Mouse (Mus musculus) adipocyte (in vitro differentiated cells): Measurements from ENCODE around the gene Henmt1.

Experiments used
- DNase-seq: peaks from one replicate; pipeline ENCODE4 v3.0.0-alpha.2; 2016; ENCODE audit warnings: low spot score

Henmt1 gene

DNA sequence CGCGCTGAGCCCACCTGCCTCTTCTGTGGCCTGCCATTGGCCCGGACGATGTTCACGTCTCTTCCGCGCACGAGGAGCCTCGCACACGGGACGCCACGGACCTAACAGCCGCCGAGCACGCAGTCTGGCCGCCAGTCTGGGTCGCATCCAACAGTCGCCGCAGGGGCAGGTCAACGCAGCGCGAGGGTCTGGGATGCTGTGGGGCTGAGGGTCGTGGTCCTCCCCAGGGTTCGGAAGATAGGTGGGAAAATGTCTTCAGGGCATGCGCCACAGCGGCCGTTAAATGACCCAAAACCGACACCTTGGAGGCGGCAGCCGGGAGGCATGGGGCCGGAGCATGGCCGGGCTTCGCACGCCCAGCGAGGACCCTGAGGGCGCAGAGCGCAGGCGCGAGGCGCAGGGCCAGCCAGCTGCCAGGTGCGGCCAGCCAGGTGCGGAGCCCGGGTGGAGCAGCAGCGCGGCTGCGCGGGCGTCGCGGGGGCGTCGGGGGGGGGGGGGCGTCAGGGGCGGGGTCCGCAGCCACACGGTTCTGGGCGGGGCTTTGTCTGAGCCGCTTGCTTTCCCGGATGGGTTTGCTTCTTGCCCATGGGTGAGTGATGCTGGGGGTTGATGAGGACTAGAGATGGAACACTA lies 444 bp downstream of the Henmt1 start, which contains the start of gene Gm9857:
Gene Gm9857 (minus strand): TSS at position 445 of the 633 bp plus-strand sequence.
- DNase-seq = no peak

DNA sequence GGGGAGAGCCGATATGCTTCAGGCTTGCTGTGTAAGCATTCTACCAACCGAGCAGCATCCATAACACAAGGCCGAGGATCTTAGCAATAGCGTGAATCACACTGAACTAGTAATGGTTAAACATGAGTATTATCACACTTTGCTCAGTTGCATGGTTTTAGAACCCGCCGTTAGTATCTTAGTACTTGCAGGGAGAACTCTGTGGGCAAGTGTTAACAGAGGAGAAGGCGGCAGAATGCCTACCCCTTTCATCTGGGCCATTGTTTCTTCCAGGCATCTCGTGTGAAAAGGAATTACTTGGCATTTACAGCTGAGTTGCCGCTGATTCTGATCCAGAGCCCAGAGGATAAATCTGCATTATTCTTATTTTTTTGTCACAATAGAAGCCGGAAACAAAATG lies 1.3 kb downstream of the Henmt1 start:
- DNase-seq = no peak

DNA sequence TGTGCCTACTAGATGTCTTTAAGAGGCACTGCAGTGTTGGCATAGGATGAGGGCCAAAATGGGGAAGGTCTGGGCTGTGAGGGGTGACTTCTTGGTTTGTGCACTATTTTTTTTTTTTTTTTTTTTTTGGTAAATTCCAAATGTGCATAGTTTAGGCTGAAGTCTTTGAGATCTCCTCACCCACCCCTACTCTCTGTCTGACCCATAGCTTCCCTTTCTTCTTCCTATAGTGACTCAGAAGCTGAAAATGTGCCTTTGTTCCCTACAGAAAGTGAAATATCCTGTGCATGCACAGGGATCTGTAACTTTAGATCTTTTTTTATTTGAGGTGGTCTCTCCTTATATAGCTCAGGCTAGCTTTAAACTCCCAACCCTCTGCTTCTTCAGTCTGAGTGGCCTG lies 18.3 kb downstream of the Henmt1 start:
- DNase-seq = no peak

DNA sequence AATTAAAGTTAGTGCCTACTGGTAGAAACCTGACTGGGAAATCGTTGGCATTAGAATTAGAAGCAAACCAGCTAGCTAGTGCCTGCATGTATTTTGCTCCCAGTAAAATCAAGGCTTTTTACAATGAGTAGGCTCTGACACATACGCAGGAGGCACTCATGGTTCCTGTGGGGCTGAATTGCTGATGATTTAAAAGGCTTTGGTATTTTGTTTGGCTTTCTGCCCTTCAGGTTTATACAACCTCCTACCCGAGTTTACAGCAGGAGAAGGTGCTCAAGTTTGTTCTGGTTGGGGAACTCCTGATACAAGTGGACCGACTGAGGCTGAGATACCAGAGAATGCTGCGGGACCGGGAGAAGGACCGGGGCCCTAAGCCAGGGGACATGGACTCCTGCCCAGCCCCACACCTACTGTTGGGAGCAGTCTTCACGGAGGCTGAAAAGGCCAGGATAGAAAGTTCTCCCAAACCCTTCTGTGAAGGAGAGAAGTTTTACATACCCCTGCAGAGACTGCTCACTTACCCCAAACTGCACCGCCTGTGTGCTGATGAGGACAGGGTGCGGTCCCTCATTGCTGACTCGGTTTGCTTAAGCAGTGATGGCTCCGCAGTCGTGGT lies 20.1 kb downstream of the Henmt1 start:
- DNase-seq = no peak

DNA sequence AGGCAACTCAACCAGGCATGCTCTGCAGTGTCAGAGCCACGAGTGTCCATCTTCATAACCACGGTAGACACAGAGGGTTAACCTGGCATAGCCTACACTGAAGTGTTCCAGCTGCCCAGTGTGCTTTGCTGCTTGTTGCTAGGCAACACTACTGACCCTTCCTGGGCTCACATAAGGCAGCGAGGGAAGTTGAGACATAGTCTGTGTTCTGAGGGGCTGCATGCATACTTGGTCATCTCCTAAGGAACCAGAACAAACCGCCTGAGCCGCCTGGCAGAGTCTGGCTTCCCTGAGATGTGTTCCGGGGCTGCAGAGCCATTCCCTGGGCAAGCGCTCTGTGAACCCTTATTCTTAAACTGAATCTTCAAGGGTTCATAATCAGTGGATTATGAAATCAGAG lies 21.6 kb downstream of the Henmt1 start:
- DNase-seq = no peak

DNA sequence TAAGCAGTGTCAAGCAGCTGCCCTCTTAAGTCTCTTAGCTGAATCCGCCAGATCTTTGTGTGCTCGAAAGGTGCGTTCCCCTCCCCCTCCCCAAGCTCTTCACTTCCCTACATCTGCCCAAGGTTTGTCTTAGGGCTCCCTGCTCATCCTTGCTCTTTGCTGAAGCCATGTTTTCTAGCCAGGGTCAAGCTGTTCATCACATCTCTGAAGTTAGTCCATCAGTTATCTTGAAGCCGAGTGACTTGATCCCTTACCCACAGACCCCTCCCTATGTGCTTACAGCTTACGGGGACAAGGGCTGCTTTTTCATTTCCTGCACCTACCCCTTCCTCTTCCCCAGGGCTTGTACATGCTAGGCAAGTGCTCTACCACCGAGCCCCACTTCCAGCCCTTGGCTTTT lies 22.0 kb downstream of the Henmt1 start:
- DNase-seq = no peak

DNA sequence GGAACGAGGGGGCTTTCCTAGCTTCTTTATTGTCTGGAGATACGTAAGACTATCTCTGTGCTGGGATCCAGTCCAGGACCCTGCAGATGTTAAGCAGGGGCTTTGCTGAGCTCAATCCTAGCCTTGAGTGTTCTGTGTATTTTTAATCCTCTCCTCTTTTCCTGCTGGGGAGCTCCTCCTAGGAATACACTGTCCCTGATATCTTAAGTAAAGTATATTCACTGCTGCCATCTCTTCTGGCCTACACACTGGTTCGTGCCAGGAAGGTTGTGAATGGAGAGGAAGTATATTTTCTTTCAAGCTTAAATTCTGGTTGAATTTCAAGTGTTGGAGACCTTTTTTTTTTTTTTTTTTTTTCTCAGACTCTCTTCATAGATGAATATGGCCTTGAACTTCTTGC lies 23.6 kb downstream of the Henmt1 start:
- no peak for DNase-seq

DNA sequence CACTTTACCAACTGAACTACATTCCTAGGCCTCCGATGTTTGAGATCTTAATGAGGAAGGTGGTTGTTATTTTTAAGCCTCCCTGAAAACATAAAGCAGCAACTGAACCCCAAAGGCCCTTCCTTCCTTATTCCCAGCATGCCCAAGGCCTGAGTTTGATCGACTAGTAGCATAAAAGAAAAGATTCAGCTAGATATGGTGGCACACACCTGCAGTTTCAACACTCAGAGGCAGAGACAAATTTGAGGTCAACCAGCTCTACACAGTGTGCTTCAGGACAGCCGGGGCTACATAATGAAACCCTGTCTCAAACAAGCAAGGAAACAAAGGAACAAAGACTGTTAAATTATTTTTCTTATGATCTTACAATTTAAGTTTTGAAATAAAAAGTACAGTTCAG lies 24.1 kb downstream of the Henmt1 start:
- DNase-seq = no peak

DNA sequence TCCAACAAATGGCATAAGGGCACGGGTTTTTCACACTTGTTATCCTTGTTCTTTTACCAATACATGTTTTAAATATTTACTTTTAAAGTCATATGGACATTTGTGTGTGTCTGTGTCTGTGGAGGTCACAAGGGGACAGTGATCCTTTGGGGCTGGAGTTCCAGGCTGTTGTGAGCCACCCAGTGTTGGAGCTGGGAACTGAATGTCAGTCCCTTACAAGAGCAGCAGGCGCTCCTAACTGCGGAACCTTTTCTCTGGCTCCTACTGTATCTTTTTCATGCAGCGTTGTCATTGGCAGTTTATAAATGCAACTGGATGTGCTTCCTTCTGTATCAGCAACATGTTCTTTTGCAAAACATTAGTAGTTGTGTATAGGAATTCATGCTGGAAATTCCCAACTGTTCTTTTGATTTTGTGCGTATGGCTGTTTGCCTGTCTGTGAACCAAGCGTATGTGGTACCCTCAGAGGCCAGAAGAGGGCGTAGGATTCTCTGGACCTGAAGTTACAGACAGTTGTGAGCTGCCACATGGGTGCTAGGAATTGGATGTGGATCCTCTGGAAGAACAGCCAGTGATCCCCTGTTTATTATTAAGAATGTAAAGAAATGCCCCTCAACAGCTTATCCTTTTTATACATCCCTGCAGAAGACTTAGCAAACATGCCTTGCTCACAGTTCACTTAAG lies 24.8 kb downstream of the Henmt1 start:
- DNase-seq = peak; percentile 53

DNA sequence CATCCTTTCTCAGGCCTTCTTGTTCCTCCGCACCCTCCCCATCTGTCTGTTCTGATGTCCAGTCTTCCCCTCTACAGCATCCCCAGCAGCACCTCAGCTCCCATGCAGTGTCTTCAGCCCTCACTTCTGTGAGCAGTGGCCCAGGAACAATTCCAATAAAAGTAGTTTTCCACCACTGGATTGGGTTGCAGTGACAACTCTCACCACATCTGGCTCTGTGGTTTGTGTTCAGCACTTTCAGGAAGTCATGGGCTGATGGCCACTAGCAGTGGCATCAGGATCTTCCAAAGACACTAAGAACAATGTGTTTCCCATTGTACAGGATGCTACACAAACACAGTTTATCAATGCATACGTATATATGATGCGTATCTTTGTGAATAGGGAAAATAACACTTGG lies 26.4 kb downstream of the Henmt1 start:
- DNase-seq = no peak

DNA sequence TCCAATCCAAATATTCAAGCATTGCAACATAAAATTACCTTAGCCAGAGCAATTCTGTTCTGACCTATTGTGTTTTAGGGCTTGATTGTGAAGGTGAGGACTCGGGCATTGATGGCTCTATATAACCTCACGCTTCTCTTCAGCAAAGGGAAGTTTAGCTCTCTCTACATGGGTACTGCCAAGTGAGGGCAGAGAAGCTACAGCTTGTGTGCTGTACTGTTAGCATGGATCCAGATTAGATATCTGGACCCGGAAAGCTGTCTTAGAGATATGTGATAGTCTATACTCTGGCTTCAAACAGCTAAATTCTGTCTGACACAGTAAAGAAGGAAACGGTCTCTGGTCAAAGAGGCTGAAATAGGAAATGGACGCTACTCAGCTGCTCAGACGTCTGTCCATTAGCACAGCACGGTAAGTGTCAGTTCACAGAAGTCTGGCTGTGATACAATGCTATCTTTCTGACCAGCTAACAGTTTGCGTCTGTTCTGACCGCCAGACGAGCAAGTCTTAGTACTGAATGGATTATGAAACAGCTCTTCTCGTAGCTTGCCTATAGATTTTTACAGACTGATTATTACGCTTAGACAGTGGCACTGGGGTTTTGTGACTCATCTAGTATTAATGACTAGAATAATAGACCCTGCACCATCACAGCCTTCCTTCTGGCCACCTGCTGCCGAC lies 34.4 kb downstream of the Henmt1 start:
- no peak for DNase-seq

DNA sequence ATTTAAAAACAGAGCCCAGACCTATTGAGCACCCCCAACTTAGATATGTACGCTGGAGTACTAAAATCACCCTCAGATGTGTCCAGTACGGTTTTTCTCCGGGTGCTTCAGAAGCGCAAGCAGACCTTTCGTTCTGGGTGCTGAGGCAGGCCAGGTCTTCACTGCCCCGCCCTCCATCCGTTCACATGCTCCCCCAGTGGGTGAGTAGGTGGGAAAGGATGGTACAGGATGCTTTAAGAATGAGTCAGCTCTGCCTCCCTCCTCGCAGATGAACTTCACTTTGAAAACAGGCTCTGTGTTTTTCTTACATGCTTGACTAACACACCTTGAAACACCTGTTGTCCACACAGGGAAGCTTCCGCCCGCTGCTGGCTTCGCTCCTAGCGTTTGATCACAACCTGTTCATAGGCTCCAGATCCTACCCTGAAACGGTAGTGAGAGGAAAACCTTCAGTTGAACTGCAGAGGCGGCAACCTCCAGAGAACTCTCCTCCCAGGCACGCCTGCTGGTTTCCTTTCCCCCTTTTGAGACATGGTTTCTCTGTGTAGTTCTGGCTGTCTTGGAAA lies 35.3 kb downstream of the Henmt1 start:
- DNase-seq = no peak

DNA sequence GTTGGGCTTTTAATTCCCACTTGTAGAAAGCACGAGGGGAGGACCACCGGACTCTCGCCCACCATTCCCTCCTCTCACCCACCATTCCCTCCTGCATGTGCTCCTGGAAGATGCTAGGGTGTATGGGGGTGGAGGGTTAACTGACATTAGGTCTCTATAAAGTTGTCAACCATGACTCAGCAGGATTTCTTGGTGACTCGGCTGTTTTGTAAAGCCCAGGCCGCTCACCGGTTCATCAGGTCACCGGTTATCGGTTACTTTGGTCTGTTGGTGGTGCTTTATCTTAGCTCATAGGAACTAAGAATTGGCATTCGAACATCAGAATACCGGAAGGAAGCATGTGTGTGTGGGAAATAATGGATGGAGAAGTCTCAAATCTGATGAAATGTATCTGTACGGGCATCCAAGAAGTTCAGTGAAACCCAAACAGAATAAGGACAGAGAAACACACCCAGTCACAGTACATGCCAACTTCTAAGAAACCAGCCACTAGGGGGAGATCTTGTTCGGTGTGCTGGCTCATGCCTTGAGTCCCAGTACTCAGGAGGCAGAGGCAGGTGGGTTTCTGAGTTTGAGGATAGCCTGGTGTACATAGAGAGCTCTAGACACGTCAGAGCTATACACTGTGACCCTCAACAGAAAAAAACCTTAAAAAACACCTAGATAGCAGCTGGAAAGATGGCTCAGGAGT lies 37.8 kb downstream of the Henmt1 start:
- peak; percentile 66 for DNase-seq

DNA sequence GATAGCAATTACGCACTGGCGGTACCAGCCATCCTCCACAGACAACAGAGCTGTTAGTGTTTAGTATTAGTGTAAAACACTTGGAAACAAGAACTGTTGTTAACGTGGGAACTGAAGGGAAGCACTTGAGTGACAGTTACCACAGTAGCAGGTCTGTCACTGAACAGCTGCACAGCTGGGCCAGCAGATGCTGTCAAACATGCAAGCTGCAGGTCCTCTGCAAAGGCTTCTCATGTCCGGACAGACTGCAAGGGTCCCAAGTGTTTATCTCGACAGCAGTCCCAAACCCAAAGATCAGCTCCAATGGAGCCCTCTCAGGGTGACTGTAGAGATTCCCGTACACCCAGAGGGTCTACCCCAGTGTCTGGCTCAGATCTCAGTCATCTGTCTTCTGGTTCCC lies 42.3 kb downstream of the Henmt1 start:
- DNase-seq = no peak

DNA sequence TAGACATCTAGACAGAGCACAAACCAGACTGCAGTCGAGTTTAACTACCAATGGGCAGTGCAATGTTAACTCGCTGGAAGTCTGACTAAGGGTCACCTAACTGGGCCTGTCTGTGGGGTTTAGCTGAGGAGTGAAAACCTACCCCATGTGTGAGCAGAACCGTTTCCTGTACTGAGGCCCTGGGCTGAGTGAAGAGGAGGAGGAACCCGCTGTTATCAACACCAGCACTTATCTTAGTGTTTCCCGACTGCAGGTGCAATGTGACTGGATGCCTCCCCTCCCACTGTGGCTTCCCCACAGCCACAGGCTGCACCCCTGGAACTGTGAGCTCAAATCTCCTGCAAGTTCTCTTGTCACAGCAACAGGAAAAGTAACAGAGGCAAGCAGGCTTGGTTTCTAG lies 44.3 kb downstream of the Henmt1 start:
- no peak for DNase-seq

DNA sequence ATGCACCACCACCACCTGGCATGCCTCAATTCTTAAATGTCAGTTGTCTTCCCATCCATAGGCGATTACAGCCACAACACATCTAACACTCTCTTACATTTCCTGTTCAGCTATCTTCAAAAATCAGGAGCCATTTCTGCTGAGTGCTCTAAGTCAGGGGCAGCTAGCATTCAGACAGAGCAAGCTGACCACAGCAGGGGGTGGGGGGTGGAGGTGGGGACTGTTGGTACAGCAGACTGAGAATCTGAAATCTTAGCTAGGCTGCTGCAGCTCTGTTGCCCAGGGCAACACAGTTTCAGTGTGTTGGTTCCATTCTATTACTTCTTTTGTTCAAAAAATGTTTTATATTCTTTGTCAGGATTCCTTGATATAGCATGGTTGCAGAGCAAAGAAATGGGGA lies 46.9 kb downstream of the Henmt1 start:
- no peak for DNase-seq

DNA sequence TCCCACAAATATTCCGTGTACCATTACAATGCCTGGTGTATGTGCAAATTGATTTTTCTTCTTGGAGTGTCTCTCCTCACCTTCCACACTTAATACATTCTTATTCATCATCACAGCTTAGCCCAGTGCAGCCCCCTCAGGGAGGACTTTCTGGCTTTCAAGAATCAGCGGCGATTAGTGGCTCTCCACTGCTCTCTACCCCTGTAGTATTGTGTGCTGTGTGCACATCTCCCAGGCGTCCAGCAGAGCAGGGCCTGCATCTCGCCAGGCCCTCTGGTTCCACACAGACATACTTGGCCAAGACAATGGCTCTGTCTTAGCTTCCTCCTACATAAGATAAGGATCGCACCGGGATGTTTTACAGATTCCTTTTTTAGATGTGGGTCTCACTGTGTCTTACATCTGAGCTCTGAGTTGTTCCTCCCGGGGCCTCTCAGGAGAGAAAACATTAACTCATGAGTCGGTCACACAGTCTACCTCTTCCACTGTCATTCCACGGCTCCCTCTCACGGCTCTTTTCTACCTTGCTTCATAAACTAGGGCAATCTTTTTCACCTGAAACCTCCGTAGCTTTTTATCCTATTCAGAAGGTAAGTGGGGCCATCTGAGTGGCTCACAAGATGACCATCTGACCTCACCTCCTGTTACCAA lies 47.5 kb downstream of the Henmt1 start:
- DNase-seq = no peak

DNA sequence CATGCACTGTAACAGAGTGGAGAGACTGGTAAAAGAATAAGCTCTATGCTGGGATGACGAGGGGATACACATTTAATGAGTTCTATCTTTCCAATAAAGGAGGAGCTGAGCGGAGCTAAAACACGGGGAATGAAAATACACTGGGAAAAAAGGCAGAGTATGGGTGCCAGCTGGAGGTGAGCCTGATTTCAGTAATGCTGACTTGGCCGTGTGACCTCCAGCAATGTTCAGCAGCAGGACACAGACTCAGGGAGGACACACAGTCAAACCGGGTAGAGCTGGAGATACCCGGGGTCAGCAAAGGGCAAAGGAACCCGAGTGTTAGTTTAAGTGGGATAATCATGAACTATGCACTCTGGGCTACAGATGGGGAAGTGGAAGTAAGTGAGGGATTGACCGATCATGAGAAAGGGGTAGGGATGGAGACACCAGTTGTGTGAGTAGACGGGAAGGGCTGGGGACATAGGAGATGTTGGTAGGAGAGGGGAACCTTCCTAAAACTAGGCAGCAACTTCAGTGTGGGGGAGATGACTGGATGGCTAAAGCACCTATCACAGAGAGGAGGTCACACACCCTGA lies 50.4 kb downstream of the Henmt1 start:
- DNase-seq = peak; percentile 35

DNA sequence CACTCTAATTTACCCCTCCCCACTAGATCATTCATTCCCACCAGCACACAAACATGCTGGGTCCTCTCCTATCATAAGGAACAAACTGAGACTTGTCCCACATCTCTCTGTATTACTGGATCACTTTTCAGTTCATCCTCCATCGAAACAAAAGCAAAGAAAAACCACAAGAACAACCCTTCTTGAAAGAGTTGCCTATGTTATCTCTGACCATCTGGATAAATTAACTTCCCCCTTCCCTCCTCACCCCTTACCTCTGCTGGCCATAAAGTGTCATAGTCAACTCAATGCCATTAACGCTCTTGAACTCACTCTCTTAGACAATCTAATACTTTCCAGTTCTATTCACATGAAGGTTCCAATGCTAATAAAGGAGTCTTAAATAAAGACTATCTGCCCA lies 54.8 kb downstream of the Henmt1 start:
- no peak for DNase-seq

DNA sequence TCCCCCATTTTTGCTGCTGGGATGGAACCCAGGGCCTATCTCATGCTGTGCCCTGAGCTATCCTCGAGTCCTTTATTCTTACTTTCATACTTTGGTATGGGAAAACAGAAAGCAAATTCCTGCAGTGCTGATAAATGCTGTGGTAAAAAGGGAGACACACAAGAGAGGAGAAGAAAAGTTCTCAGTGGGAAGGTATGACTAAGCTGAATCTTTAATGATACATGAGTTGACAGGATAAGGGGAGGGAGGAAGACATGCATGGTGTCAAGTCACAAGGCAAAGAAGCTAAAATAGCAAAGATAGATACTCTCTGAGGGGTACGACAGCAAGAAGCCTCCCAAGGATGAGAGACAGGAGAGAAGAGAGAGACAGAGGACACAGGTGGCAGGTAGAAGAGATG lies 55.7 kb downstream of the Henmt1 start:
- DNase-seq = no peak

DNA sequence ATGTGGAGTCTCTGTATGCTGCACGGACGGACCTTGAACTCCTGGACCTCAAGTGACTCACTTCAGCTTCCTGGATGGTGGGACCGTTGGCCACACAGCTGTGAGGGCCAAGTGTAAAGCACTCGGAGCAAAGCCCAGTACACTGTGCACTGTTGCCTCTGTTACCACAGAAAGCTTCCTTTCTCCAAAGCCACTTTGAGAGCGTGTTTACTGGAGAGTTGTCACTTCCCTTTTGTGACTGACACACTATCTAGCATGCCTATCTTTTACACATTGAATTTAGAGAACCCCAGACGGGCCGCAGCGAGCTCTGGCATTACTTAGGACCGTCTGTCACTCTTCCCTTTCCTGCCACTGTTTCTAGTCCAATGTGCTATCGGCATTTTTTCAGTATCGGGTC lies 57.6 kb downstream of the Henmt1 start:
- no peak for DNase-seq
